Mouse (Mus musculus): ENCODE data around the gene Acot7.

DNA sequence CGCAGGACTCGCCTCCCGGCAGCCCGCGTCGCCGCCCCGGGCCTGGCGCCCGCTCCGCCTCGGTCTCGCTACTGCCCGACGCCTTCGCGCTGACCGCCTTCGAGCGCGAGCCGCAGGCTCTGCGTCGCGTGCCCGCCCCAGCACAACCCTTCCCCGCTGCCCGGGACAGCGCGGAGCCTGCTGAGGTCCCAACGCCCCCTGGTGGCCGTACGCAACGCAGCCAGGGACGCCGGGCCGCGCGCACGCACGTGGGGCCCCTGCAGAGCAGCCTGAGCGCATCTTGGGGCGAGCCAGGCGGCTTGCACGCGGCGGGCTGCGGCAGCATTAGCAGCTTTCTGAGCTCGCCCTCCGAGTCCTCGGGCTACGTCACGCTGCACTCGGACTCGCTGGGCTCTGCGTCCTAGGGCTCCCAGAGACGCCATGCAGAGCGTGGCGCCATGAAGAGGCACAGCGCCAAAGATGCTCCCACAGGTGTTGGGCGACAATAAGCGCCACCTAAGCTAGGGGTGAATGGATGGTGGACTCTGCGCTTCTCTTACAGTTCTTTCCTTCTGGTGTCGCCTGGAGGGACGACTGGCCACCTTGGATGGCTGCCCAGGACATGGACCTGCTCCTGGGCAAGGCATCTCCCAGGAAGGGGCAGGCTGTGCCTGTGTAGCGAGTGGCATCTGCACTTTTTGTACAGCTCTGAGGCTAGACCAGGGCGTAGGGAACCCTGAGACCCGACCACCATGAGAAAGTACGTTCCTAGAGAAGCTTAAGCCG lies 105.4 kb downstream of the Acot7 start:
- TF ChIP-seq POLR2A (IDR thresholded peaks at IDR 0.05; ENCODE audit: borderline replicate concordance, extremely low read depth, insufficient read depth, insufficient read length, poor library complexity, severe bottlenecking) (no peak), CTCF (IDR thresholded peaks at IDR 0.05; ENCODE audit: borderline replicate concordance, extremely low read depth, insufficient read depth, insufficient read length) (peak; percentile 83)
